Mouse (Mus musculus) spleen, adult 2 months (tissue): ENCODE measurements at regions not wholly inside any gene's neighbourhood (a gene's known extent, or its start where the extent isn't known, plus 50 kb on each side); places are given as distances from the start of the nearest gene placed in this dataset.
"Not testable (repeated sequence)": the region's sequence is repeated elsewhere in the genome, so short reads cannot be mapped to it uniquely, and the experiment has no call there.

Source experiments
- DNase-seq, 2 experiments: peaks; one replicate each; pipeline versions ENCODE4 v3.0.0 to v3.0.0-alpha.2; 2012 to 2021; ENCODE audit warnings: low spot score in 2 of 2, low read depth in 1 of 2
- H3K27ac ChIP-seq: fragments of 200-500 bp; 2 replicates; pipeline ENCODE4 v1.5.1; 2012; ENCODE audit warnings: low read length, inconsistent platforms; ENCODE audit not compliant: insufficient read depth
- H3K27me3 ChIP-seq: fragments of 200-500 bp; 2 replicates; pipeline ENCODE4 v1.6.1; 2012; ENCODE audit warnings: mild to moderate bottlenecking, moderate library complexity, low read length, inconsistent platforms; ENCODE audit not compliant: control insufficient read depth, insufficient read depth
- H3K36me3 ChIP-seq: fragments of 200-500 bp; 2 replicates; pipeline ENCODE4 v1.6.1; 2012; ENCODE audit warnings: mild to moderate bottlenecking, low read length, inconsistent platforms; ENCODE audit not compliant: control insufficient read depth, insufficient read depth
- H3K4me1 ChIP-seq: fragments of 200-500 bp; 2 replicates; pipeline ENCODE4 v1.6.1; 2011; ENCODE audit warnings: inconsistent platforms; ENCODE audit not compliant: control insufficient read depth, insufficient read depth, insufficient read length
- H3K4me3 ChIP-seq: fragments of 200-500 bp; 2 replicates; pipeline ENCODE4 v1.5.1; 2011; ENCODE audit warnings: mild to moderate bottlenecking, inconsistent platforms; ENCODE audit not compliant: insufficient read depth, insufficient read length; ENCODE audit errors: extremely low read depth
- CTCF ChIP-seq: fragments of 200-500 bp; IDR thresholded peaks from 2 replicates; pipeline ENCODE4 v1.5.1; 2011; ENCODE audit warnings: mild to moderate bottlenecking, inconsistent platforms; ENCODE audit not compliant: insufficient read depth, insufficient read length, insufficient replicate concordance; ENCODE audit errors: extremely low read depth
- POLR2A ChIP-seq: fragments of 200-500 bp; IDR thresholded peaks from 2 replicates; pipeline ENCODE4 v1.6.1; 2011; ENCODE audit warnings: low read depth, low read length, inconsistent platforms
- WGBS: fragments of 180-500 bp; shearing (Covaris S2); methylation state at CpG from one replicate; pipeline ENCODE4 v1.1.7; 2018; 5-methylcytosine and 5-hydroxymethylcytosine counted together

GRCm38 (mm10) chr8:24386462-24386861 lies 339.2 kb downstream of the Adam3 start:
- Histone ChIP-seq H3K27ac (no peak overlapping the region), H3K4me1 (no peaks in the 10 kb centered on the region), H3K36me3 (no peaks in the 10 kb centered on the region), H3K27me3 (no peaks in the 10 kb centered on the region), H3K4me3 (no peak overlapping the region)
- TF ChIP-seq CTCF: peak; percentile 25; the same call in 1 of the 2 replicates
- TF ChIP-seq POLR2A: no peak
- peak in 1 of 2 experiments; percentile 15 for DNase-seq
- 4% methylated on average over 3 of the region's 3 CpGs for WGBS

GRCm38 (mm10) chr8:24383963-24384435 lies 341.7 kb downstream of the Adam3 start:
- TF ChIP-seq CTCF (no peak), POLR2A (no peak)
- Histone ChIP-seq H3K4me1 (no peaks in the 10 kb centered on the region), H3K27me3 (no peaks in the 10 kb centered on the region), H3K4me3 (no peak overlapping the region), H3K27ac (no peak overlapping the region), H3K36me3 (no peaks in the 10 kb centered on the region)
- DNase-seq: no peak
- WGBS: 79% methylated on average over 8 of the region's 8 CpGs

DNA sequence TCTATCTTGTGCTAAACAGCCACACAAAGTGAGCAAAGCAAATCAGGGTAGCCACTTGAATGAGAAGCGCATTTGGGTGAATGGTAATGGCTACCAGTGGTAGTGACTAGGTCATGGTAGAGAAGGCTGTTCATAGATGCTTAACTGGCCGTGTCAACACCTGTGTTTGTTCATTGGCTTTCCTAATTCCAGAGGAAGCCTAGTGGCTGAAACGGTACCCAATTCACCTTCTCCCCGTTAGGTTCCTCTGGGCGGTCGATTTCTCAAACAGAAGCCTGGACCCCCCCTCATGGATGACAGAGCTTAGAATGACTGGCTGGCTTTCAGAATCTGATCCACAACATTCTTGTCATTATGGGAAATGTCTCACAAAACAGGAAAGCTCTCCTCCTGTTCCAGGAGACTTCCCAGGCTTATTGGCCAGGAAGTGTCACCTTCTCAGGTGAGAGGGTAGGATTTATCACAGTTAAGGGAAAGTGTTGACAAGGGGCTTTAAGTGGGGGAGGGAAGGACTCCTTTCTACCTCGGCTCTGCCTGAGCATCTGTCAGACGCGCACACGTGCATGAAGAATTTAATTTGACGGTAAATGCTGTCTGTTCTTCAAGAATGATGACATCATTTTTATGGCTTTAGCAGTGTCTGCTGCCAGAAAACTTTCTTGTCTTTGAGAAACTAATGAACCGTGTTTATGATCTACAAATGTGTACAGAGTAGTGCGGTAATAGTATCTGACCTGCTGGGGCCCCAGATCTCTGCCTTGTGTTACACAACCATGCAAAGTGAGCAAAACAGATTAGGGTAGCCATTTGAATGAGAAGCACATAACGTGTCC lies 342.3 kb downstream of the Adam3 start:
- WGBS: 85% methylated on average over 14 of the region's 14 CpGs
- no peaks in the 10 kb centered on the region for H3K27me3 ChIP-seq
- no peaks in the 10 kb centered on the region for H3K4me1 ChIP-seq
- no peak overlapping the region for H3K27ac ChIP-seq
- no peaks in the 10 kb centered on the region for H3K36me3 ChIP-seq
- no peak overlapping the region for H3K4me3 ChIP-seq
- DNase-seq: no peak
- no peak for TF ChIP-seq POLR2A
- no peak for TF ChIP-seq CTCF

- Histone ChIP-seq H3K27me3 (no peaks in the 10 kb centered on the region), H3K27ac (no peak overlapping the region), H3K4me1 (no peaks in the 10 kb centered on the region), H3K4me3 (no peak overlapping the region), H3K36me3 (no peaks in the 10 kb centered on the region)
- no peak for DNase-seq
- TF ChIP-seq POLR2A (no peak), CTCF (no peak)
- 92% methylated on average over 3 of the region's 3 CpGs for WGBS
These were observed 343.9 kb downstream of the Adam3 start for GRCm38 (mm10) chr8:24381666-24382253.

GRCm38 (mm10) chr8:24378070-24378469 lies 347.6 kb downstream of the Adam3 start:
- Histone ChIP-seq H3K4me1 (no peaks in the 10 kb centered on the region), H3K36me3 (no peaks in the 10 kb centered on the region), H3K27me3 (no peaks in the 10 kb centered on the region), H3K4me3 (no peak overlapping the region), H3K27ac (no peak overlapping the region)
- DNase-seq: no peak
- TF ChIP-seq POLR2A (no peak), CTCF (no peak)

DNA sequence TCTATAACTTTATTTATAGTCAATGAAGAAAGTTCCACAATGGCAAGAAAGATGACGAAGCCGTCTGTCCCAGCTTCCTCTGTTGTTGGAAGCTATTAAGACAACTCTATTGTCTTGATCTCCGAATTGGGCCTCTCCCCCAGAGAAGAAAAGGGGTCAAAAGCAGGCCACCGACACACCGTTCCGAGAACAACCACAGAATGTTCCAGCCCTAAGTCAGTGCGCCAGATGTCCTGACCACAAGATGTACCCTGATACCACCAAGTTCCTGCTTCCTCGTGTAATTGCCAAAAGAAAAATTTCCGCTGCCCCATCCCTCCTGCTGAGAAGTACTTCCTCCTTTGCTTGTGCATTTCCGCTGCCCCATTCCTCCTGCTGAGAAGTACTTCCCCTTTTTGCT lies 348.8 kb downstream of the Adam3 start:
- not testable (repeated sequence) for H3K4me1 ChIP-seq, H3K27ac ChIP-seq, DNase-seq, H3K4me3 ChIP-seq, H3K27me3 ChIP-seq, H3K36me3 ChIP-seq
- 87% methylated on average over 10 of the region's 10 CpGs for WGBS

- 93% methylated on average over 1 of the region's 1 CpGs for WGBS
- TF ChIP-seq CTCF (no peak), POLR2A (no peak)
- DNase-seq: no peak
- Histone ChIP-seq H3K27ac (no peak overlapping the region), H3K27me3 (no peaks in the 10 kb centered on the region), H3K4me1 (no peaks in the 10 kb centered on the region), H3K36me3 (no peaks in the 10 kb centered on the region), H3K4me3 (no peak overlapping the region)
These were observed 351.1 kb downstream of the Adam3 start for GRCm38 (mm10) chr8:24374503-24374902.
